Mouse (Mus musculus) liver, postnatal 0 days (tissue): ENCODE data around the gene Ndufa6.
"Not testable (repeated sequence)": the region's sequence is repeated elsewhere in the genome, so short reads cannot be mapped to it uniquely, and the experiment has no call there.

Source experiments
- CTCF ChIP-seq: sonication (generic); IDR thresholded peaks from 2 replicates; pipeline ENCODE4 v1.5.1; 2016; ENCODE audit warnings: antibody characterized with exemption, low read depth
- EP300 ChIP-seq: IDR thresholded peaks from 2 replicates; pipeline ENCODE4 v1.6.1; 2016; ENCODE audit warnings: antibody characterized with exemption, low read depth, mild to moderate bottlenecking

GRCm38 (mm10) chr15:82363801-82364200, 9.7 kb upstream of the Ndufa6 start:
- TF ChIP-seq CTCF, EP300: not testable (repeated sequence)
